Mouse (Mus musculus): Measurements from ENCODE around the gene Sgpp2. TPM values are rescaled to one million over a fixed set of nuclear protein-coding genes. Genes with fewer than 3 reads are reported as not detected.

The Sgpp2 gene
- polyA plus RNA-seq, 1 experiment, result not detected

DNA sequence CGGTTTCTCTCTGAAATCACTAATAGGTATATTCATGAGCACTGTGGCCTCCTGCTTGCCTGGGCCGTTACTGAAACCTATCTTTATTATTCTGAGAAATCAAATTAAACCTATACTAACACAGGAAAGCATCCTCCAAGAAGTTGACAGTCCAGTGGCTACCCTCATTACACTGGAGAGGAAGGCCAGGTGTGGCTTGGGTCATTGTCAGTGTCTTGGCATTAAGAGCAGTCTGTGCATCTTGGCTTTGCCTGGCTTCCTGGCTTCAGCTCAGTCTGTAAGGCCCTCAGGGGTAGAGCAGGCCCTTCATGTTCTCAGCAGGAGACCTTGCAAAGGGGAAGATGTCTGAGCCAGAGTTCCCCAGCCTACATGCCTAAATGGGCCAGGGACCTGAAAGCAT is 99.3 kb downstream of the Sgpp2 start:
- no peak overlapping the region for H3K4me3 ChIP-seq (ENCODE audit: insufficient read depth, low read depth, low read length)
- 91% methylated on average over 2 of the region's 2 CpGs for WGBS
- TF ChIP-seq POLR2A (IDR thresholded peaks at IDR 0.05; ENCODE audit: insufficient read depth, low read depth, low read length) (no peak), CTCF (IDR thresholded peaks at IDR 0.05; ENCODE audit: insufficient read depth, low read depth, low read length) (no peak)
- H3K4me1 ChIP-seq (ENCODE audit: control insufficient read depth, insufficient read depth, low read length), result no peaks in the 10 kb centered on the region
- H3K27ac ChIP-seq (ENCODE audit: insufficient read depth, low read depth, low read length), result no peak overlapping the region

GRCm38 (mm10) chr1:78412668-78413067 is 102.5 kb downstream of the Sgpp2 start:
- H3K4me1 ChIP-seq (ENCODE audit: control insufficient read depth, insufficient read depth, low read length), result no peaks in the 10 kb centered on the region
- 41% methylated on average over 7 of the region's 7 CpGs for WGBS
- TF ChIP-seq POLR2A (IDR thresholded peaks at IDR 0.05; ENCODE audit: insufficient read depth, low read depth, low read length), result no peak
- TF ChIP-seq CTCF (IDR thresholded peaks at IDR 0.05; ENCODE audit: insufficient read depth, low read depth, low read length), result no peak
- H3K27ac ChIP-seq (ENCODE audit: insufficient read depth, low read depth, low read length), result no peak overlapping the region
- no peak overlapping the region for H3K4me3 ChIP-seq (ENCODE audit: insufficient read depth, low read depth, low read length)

DNA sequence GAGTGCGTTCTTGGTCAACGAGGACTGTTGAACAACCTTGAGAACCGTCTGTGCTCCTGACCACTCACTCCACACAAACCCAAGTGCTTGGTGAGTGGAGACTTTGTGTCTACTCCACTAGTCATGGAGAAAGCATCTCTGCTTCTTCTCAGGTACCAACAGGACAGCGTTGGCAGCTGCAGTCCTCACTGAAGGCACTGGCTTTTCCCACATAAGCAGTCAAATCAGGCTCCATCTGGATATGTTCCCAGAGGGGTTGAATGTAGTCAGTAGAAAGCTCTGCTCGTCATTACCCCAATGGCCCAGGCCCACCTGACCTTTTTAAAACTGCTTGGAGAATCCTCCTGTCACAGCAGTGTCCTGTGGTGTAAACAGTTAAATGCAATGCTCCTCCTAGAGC is 104.3 kb downstream of the Sgpp2 start:
- 92% methylated on average over 5 of the region's 5 CpGs for WGBS
- Histone ChIP-seq H3K27ac (ENCODE audit: insufficient read depth, low read depth, low read length) (no peak overlapping the region), H3K4me3 (ENCODE audit: insufficient read depth, low read depth, low read length) (no peak overlapping the region), H3K4me1 (ENCODE audit: control insufficient read depth, insufficient read depth, low read length) (no peaks in the 10 kb centered on the region)
- TF ChIP-seq CTCF (IDR thresholded peaks at IDR 0.05; ENCODE audit: insufficient read depth, low read depth, low read length), result no peak
- no peak for TF ChIP-seq POLR2A (IDR thresholded peaks at IDR 0.05; ENCODE audit: insufficient read depth, low read depth, low read length)

DNA sequence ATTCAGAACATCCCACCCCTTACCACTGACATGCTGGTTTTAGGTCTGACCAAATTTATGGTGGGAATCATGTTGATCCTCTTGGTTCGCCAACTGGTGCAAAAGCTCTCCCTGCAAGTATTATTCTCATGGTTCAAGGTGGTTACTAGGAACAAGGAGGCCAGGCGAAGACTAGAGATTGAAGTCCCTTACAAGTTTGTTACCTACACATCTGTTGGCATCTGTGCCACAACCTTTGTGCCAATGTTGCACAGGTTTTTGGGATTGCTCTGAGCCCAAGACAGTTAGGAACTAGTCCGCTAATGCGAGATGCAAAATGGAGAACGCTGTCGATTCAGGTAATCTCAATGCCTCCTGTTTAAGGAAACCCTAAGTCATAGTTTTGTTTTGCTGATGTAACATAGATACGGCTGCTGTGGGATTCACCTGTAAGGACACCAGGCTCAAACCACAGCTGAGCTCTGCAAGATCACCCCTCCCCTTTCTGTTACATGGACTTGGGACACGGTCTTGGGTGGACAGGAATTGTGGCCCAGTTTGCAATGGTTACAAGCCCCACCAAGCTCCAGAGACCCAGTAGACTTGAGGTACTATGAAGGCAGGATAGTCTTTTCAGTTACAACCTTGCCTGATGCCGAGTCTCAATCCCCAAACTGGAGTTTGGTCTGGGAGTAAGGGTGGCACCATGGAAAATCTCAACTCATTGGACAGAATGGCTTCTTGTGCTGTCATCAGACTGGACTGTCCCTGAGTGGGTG is 107.2 kb downstream of the Sgpp2 start:
- Histone ChIP-seq H3K4me1 (ENCODE audit: control insufficient read depth, insufficient read depth, low read length) (no peaks in the 10 kb centered on the region), H3K27ac (ENCODE audit: insufficient read depth, low read depth, low read length) (no peak overlapping the region), H3K4me3 (ENCODE audit: insufficient read depth, low read depth, low read length) (no peak overlapping the region)
- WGBS, result 99% methylated on average over 9 of the region's 9 CpGs
- no peak for TF ChIP-seq POLR2A (IDR thresholded peaks at IDR 0.05; ENCODE audit: insufficient read depth, low read depth, low read length)
- no peak for TF ChIP-seq CTCF (IDR thresholded peaks at IDR 0.05; ENCODE audit: insufficient read depth, low read depth, low read length)

DNA sequence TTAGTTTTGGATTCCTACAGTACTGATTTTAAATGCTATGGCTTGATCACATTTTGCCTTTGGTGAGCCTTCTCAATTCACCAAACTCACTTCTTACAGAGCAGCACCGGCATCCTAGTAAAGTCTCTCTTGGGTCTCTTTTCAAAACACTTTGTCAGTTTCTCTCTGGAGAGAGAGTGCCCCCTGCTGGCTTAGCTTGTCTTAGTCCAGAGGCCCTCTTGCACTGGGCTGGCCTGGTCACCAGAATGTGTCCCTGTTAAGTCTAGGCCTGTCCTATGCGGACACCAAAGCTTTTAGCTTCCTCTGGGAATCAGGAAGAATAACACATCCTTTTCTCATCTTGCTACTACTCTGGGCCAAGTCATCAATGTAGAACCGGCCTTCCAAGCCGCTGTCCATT is 109.4 kb downstream of the Sgpp2 start:
- no peak overlapping the region for H3K27ac ChIP-seq (ENCODE audit: insufficient read depth, low read depth, low read length)
- H3K4me3 ChIP-seq (ENCODE audit: insufficient read depth, low read depth, low read length), result no peak overlapping the region
- H3K4me1 ChIP-seq (ENCODE audit: control insufficient read depth, insufficient read depth, low read length), result no peaks in the 10 kb centered on the region
- TF ChIP-seq CTCF (IDR thresholded peaks at IDR 0.05; ENCODE audit: insufficient read depth, low read depth, low read length), result 0 out of 2 replicates have a peak, but pooled peaks have one; percentile 37
- TF ChIP-seq POLR2A (IDR thresholded peaks at IDR 0.05; ENCODE audit: insufficient read depth, low read depth, low read length), result no peak
- 52% methylated on average over 4 of the region's 4 CpGs for WGBS

DNA sequence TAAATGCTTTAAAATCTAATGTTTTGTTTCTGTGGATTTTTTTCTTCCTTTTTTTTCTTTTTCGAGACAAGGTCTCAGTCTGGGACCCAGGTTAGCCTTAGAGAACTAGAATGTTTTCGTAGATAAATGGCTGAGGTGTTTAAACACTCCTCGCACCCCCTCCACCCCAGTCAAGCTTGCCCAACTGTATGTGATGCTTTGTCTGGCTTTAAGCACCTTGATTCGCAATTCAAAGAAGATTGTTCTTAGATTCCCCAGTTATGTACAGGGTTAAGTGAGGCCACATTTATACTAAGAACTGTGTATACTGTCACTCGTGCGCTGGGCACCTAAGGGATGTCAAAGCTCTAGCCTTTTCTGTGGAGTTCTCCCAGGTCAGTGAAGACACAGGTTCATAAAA is 110.1 kb downstream of the Sgpp2 start:
- WGBS, result 93% methylated on average over 6 of the region's 6 CpGs

GRCm38 (mm10) chr1:78421749-78422148 is 111.6 kb downstream of the Sgpp2 start:
- TF ChIP-seq CTCF (IDR thresholded peaks at IDR 0.05; ENCODE audit: insufficient read depth, low read depth, low read length), result no peak
- no peak for TF ChIP-seq POLR2A (IDR thresholded peaks at IDR 0.05; ENCODE audit: insufficient read depth, low read depth, low read length)
- Histone ChIP-seq H3K4me3 (ENCODE audit: insufficient read depth, low read depth, low read length) (no peak overlapping the region), H3K4me1 (ENCODE audit: control insufficient read depth, insufficient read depth, low read length) (peaks cover 9% of the 10 kb centered on the region), H3K27ac (ENCODE audit: insufficient read depth, low read depth, low read length) (no peak overlapping the region)
- 95% methylated on average over 5 of the region's 5 CpGs for WGBS

More for the DNA sequence above, 110.1 kb downstream of the Sgpp2 start:
- TF ChIP-seq POLR2A (IDR thresholded peaks at IDR 0.05; ENCODE audit: insufficient read depth, low read depth, low read length), result no peak
- no peak for TF ChIP-seq CTCF (IDR thresholded peaks at IDR 0.05; ENCODE audit: insufficient read depth, low read depth, low read length)
- Histone ChIP-seq H3K4me3 (ENCODE audit: insufficient read depth, low read depth, low read length) (no peak overlapping the region), H3K4me1 (ENCODE audit: control insufficient read depth, insufficient read depth, low read length) (peaks cover 2% of the 10 kb centered on the region; the same call in 1 of the 2 replicates), H3K27ac (ENCODE audit: insufficient read depth, low read depth, low read length) (no peak overlapping the region)

DNA sequence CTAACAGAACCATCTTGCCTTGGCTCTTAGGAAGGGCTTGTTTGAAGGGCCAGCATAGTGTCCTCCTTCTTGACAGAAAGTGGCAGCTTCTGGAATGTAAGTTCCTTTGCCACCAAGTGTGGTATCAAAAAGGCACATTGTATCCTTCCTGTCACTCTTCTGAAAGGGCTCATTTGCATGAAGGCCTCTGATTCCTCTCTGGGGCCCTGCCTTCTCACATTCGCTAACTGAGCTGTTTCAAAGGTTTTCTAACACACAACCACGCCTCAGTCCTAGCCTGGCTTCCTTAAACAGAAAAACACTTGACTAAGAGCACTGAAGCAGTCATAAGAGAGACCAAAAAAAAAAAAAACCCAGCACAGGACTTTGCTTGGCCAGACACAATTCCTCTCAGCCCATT is 112.4 kb downstream of the Sgpp2 start:
- TF ChIP-seq CTCF (IDR thresholded peaks at IDR 0.05; ENCODE audit: insufficient read depth, low read depth, low read length) (no peak), POLR2A (IDR thresholded peaks at IDR 0.05; ENCODE audit: insufficient read depth, low read depth, low read length) (no peak)
- Histone ChIP-seq H3K27ac (ENCODE audit: insufficient read depth, low read depth, low read length) (no peak overlapping the region), H3K4me1 (ENCODE audit: control insufficient read depth, insufficient read depth, low read length) (peaks cover 11% of the 10 kb centered on the region), H3K4me3 (ENCODE audit: insufficient read depth, low read depth, low read length) (no peak overlapping the region)
- 78% methylated on average over 2 of the region's 2 CpGs for WGBS

DNA sequence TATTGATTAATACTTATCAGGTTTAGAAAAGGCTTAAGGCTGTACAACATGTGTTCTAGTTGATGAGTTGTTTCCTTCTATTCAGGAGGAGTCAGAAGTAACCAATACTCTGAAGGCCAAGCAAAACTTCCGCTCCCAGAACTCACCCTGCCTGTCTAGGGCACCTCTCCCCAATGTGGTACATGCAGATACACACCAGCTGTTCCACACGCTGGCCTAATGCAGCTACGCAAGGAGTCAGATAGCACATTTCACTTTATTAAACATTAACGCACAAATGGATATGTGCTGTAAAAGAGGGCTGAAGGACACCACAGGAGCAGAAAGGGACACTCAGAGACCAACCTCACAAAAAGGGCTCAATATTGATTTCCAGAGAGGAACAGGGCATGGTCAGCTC is 114.7 kb downstream of the Sgpp2 start:
- TF ChIP-seq CTCF (IDR thresholded peaks at IDR 0.05; ENCODE audit: insufficient read depth, low read depth, low read length) (no peak), POLR2A (IDR thresholded peaks at IDR 0.05; ENCODE audit: insufficient read depth, low read depth, low read length) (no peak)
- 94% methylated on average over 4 of the region's 4 CpGs for WGBS
- no peak overlapping the region for H3K4me3 ChIP-seq (ENCODE audit: insufficient read depth, low read depth, low read length)
- no peak overlapping the region for H3K27ac ChIP-seq (ENCODE audit: insufficient read depth, low read depth, low read length)
- peaks cover 15% of the 10 kb centered on the region for H3K4me1 ChIP-seq (ENCODE audit: control insufficient read depth, insufficient read depth, low read length)

All from olfactory bulb, adult 2 months (tissue).